Mouse (Mus musculus) intestine, embryonic 16.5 days (tissue): Measurements from ENCODE around the gene E330009J07Rik. TPM values are rescaled to one million over a fixed set of nuclear protein-coding genes. Genes with fewer than 3 reads are reported as not detected.

Experiments
- ATAC-seq: fragments of 200-750 bp; cut with Nextera tagmentation; 2 replicates; pipeline ENCODE4 v1.8.0; 2017; ENCODE audit warnings: moderate TSS enrichment, moderate library complexity
- H3K27ac ChIP-seq: fragments of 300-500 bp; sonication (generic); 2 replicates; pipeline ENCODE4 v1.5.1; 2014; ENCODE audit warnings: mild to moderate bottlenecking, low read length
- H3K27me3 ChIP-seq: fragments of 300-500 bp; sonication (generic); replicated peaks from 2 replicates; pipeline ENCODE4 v1.6.1; 2014; ENCODE audit warnings: low read length, control low read depth, mixed read lengths; ENCODE audit not compliant: control insufficient read depth, insufficient read depth
- H3K36me3 ChIP-seq: fragments of 300-500 bp; sonication (generic); 2 replicates; pipeline ENCODE4 v1.6.1; 2014; ENCODE audit warnings: low read length, control low read depth; ENCODE audit not compliant: control insufficient read depth, insufficient read depth
- H3K4me1 ChIP-seq: fragments of 300-500 bp; sonication (generic); 2 replicates; pipeline ENCODE4 v1.6.1; 2014; ENCODE audit warnings: low read length, control low read depth, mixed read lengths; ENCODE audit not compliant: control insufficient read depth, insufficient read depth
- H3K4me2 ChIP-seq: fragments of 300-500 bp; sonication (generic); 2 replicates; pipeline ENCODE4 v1.6.1; 2014; ENCODE audit warnings: low read depth, low read length, control low read depth
- H3K4me3 ChIP-seq: fragments of 300-500 bp; sonication (generic); 2 replicates; pipeline ENCODE4 v1.5.1; 2014; ENCODE audit warnings: mild to moderate bottlenecking, low read length
- H3K9ac ChIP-seq: fragments of 300-500 bp; sonication (generic); 2 replicates; pipeline ENCODE4 v1.6.1; 2014; ENCODE audit warnings: low read depth, low read length
- H3K9me3 ChIP-seq: fragments of 300-500 bp; sonication (generic); 2 replicates; pipeline ENCODE4 v1.6.1; 2016; ENCODE audit warnings: low read length, control low read depth; ENCODE audit not compliant: control insufficient read depth
- WGBS: fragments of 180-500 bp; shearing (Covaris S2); extraction: QIAGEN DNeasy Blood & Tissue Kit; methylation state at CpG from one replicate; pipeline ENCODE4 v1.1.7; 2014; 5-methylcytosine and 5-hydroxymethylcytosine counted together
- polyA plus RNA-seq: library from polyadenylated mRNA; unstranded; fragments of >200 nt; fragmentation: Nextera tagmentation; extraction: Ambion mirVana; gene quantifications from 2 replicates; pipeline ENCODE4 v1.2.1, GENCODE M21; 2015

The E330009J07Rik gene
- polyA plus RNA-seq, 1 experiment from 2014 or later = 6.0 TPM

DNA sequence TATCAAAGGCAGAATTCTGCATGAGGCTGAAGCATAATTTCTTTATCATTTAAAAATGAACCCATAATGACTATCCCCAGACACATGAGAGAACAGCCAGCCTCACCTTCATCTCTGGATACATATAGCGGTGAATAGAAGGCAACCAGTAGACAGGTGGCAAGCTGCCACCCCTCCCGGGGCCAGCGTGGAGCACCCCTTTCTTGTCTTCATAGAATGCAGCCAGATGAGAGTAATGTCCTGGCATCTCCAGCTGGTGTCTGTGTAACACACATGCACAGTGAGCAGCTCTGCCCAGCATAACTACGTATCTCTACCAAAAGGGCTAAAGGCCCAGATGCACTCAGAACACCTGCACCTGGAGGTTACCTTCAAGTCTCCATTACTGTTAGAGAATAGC is 17.5 kb downstream of the E330009J07Rik start:
- Histone ChIP-seq H3K4me2 (no peak overlapping the region), H3K4me1 (no peaks in the 10 kb centered on the region), H3K9ac (no peak overlapping the region), H3K9me3 (no peaks in the 10 kb centered on the region), H3K36me3 (no peaks in the 10 kb centered on the region), H3K27ac (no peak overlapping the region), H3K27me3 (no peaks in the 10 kb centered on the region), H3K4me3 (no peak overlapping the region)
- 95% methylated on average over 4 of the region's 4 CpGs for WGBS
- no peak for ATAC-seq

GRCm38 (mm10) chr6:40415799-40416198 is 20.1 kb downstream of the E330009J07Rik start:
- Histone ChIP-seq H3K27me3 (no peaks in the 10 kb centered on the region), H3K9ac (no peak overlapping the region), H3K4me2 (no peak overlapping the region), H3K27ac (no peak overlapping the region), H3K36me3 (no peaks in the 10 kb centered on the region), H3K4me3 (no peak overlapping the region), H3K4me1 (no peaks in the 10 kb centered on the region), H3K9me3 (no peaks in the 10 kb centered on the region)
- ATAC-seq = no peak
- 74% methylated on average over 5 of the region's 5 CpGs for WGBS

DNA sequence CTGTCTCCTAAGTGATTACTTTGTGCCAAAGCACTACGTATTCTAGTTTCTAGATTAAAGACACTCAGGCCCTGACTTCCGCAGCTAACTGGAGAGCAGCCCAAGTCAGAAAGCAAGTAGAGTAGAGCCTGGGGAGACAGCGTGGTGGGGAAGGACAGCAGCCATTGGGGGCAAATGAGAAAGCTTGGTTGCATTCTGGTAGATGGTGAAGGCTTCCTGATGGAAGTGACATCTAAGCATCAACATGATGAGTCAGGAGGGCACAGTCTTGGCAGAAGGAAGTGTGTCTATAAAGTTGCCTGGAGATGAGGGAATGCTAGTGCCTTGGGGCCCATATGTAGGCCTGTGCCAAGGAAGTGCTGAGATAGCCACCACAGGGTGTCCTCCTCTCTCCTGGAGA is 22.4 kb downstream of the E330009J07Rik start:
- Histone ChIP-seq H3K9ac (no peak overlapping the region), H3K27ac (no peak overlapping the region), H3K9me3 (no peaks in the 10 kb centered on the region), H3K27me3 (no peaks in the 10 kb centered on the region), H3K36me3 (no peaks in the 10 kb centered on the region), H3K4me2 (no peak overlapping the region), H3K4me3 (no peak overlapping the region), H3K4me1 (no peaks in the 10 kb centered on the region)
- WGBS = 89% methylated on average over 3 of the region's 3 CpGs
- no peak for ATAC-seq

DNA sequence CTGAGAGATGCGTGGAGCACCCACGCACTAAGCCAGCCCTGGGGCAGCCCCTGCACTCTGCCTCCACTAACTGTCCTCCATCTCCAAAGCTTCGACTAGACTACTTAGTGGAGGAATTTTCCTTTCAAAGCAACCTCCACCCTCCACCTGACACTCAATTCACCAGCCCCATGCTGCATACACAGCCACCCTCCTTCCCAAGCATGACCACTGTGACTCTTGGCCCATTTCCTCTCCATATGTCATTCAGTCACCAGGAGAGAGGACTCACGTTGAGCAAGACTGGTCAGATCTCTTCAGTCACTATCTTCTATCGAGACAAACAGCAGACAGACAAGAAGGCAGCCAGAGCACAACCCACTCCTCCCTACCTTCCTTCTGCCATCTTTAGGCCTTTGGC is 22.9 kb downstream of the E330009J07Rik start:
- Histone ChIP-seq H3K27ac (no peak overlapping the region), H3K9me3 (no peaks in the 10 kb centered on the region), H3K4me2 (no peak overlapping the region), H3K4me3 (no peak overlapping the region), H3K36me3 (no peaks in the 10 kb centered on the region), H3K9ac (no peak overlapping the region), H3K4me1 (no peaks in the 10 kb centered on the region), H3K27me3 (no peaks in the 10 kb centered on the region)
- WGBS = 86% methylated on average over 5 of the region's 5 CpGs
- ATAC-seq = no peak

DNA sequence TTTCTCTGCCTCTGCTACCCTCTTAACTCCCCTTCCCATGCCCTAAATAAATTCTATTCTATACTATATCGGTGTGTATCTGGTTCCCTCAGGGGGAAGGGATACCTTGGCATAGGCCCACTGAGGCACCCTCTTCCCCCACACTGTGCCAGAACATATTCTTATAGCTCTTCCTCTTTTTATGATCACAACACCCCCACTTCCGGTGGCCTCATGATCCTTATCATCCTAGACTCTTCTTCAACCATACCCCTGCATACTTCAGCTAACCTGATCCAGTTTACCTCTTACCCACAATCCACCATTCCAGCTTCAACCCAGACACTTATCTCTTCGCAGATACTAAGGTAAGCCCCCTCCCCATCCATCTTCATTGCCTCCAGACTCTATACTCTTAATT is 24.9 kb downstream of the E330009J07Rik start:
- ATAC-seq = no peak
- no peak overlapping the region for H3K9ac ChIP-seq
- H3K27ac ChIP-seq = no peak overlapping the region
- H3K4me2 ChIP-seq = no peak overlapping the region
- H3K9me3 ChIP-seq = no peaks in the 10 kb centered on the region
- 0 out of 2 replicates have a peak, but pooled peaks cover 3% of the 10 kb centered on the region for H3K36me3 ChIP-seq
- no peaks in the 10 kb centered on the region for H3K4me1 ChIP-seq
- H3K27me3 ChIP-seq = no peaks in the 10 kb centered on the region
- WGBS = 94% methylated on average over 3 of the region's 3 CpGs
- H3K4me3 ChIP-seq = no peak overlapping the region

GRCm38 (mm10) chr6:40403640-40404285 is 32.2 kb downstream of the E330009J07Rik start:
- 83% methylated on average over 4 of the region's 4 CpGs for WGBS
- H3K9me3 ChIP-seq = no peaks in the 10 kb centered on the region
- no peak overlapping the region for H3K9ac ChIP-seq
- H3K27me3 ChIP-seq = no peaks in the 10 kb centered on the region
- no peaks in the 10 kb centered on the region for H3K4me1 ChIP-seq
- peak; percentile 36; the same call in 1 of the 2 replicates for ATAC-seq
- no peak overlapping the region for H3K4me3 ChIP-seq
- peaks cover 6% of the 10 kb centered on the region; the same call in 1 of the 2 replicates for H3K36me3 ChIP-seq
- H3K27ac ChIP-seq = no peak overlapping the region
- H3K4me2 ChIP-seq = no peak overlapping the region

DNA sequence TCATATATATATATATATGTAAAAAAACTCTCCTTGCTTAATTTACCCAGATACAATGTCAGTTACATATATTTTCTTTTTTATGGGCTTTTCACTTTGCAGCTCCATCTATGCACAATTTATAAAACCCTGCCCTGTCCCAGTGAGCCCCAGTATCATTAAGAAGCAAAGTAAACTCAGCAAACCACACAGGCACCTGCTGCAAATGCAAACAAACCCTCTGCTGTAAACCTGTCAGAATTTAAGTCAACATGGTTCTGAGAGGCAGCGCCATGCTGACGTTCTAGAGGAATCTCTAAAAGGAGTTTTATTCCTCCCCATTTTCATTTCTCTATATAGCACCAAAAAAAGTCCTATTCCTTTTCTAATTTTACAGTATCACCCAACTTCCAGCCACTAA is 33.9 kb downstream of the E330009J07Rik start:
- H3K9me3 ChIP-seq = no peaks in the 10 kb centered on the region
- H3K4me1 ChIP-seq = no peaks in the 10 kb centered on the region
- ATAC-seq = 0 out of 2 replicates have a peak, but pooled peaks have one; percentile 50
- 46% methylated on average over 2 of the region's 2 CpGs for WGBS
- H3K4me3 ChIP-seq = no peak overlapping the region
- no peak overlapping the region for H3K9ac ChIP-seq
- H3K27me3 ChIP-seq = no peaks in the 10 kb centered on the region
- no peak overlapping the region for H3K27ac ChIP-seq
- H3K4me2 ChIP-seq = no peak overlapping the region
- peaks cover 7% of the 10 kb centered on the region; the same call in 1 of the 2 replicates for H3K36me3 ChIP-seq

GRCm38 (mm10) chr6:40393213-40393612 is 42.7 kb downstream of the E330009J07Rik start:
- Histone ChIP-seq H3K9ac (no peak overlapping the region), H3K27me3 (no peaks in the 10 kb centered on the region), H3K4me3 (no peak overlapping the region), H3K4me1 (no peaks in the 10 kb centered on the region; the same call in 1 of the 2 replicates), H3K9me3 (no peaks in the 10 kb centered on the region), H3K4me2 (no peak overlapping the region), H3K36me3 (0 out of 2 replicates have a peak, but pooled peaks cover 2% of the 10 kb centered on the region), H3K27ac (no peak overlapping the region)
- peak; percentile 69; the same call in 1 of the 2 replicates for ATAC-seq
- WGBS = 29% methylated on average over 3 of the region's 3 CpGs

DNA sequence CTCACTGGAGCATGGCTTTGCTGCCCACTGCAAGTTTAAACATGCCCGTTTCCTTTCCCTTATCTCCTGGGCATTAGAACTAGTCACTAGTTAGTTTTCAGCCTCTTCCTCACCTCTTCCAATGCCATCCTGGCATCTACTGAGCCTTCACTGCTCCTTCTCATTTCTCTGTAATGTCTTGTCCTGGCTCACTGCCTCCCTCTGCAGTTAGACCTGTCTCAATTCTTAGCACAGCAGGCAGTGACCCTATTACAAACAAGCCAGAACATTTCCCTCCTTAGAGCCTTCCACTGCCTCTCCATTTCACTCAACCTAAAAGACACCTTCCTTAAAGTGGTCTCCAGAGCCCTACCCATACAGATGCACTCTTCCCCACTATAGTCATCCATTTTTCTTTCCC is 45.0 kb downstream of the E330009J07Rik start:
- no peaks in the 10 kb centered on the region for H3K27me3 ChIP-seq
- no peak for ATAC-seq
- H3K4me1 ChIP-seq = no peaks in the 10 kb centered on the region; the same call in 1 of the 2 replicates
- no peak overlapping the region for H3K4me2 ChIP-seq
- H3K9me3 ChIP-seq = no peaks in the 10 kb centered on the region
- 0 out of 2 replicates have a peak, but pooled peaks cover 2% of the 10 kb centered on the region for H3K36me3 ChIP-seq
- no peak overlapping the region for H3K27ac ChIP-seq
- no peak overlapping the region for H3K9ac ChIP-seq
- 79% methylated on average over 1 of the region's 1 CpGs for WGBS
- no peak overlapping the region for H3K4me3 ChIP-seq

- Histone ChIP-seq H3K36me3 (no peaks in the 10 kb centered on the region), H3K9me3 (no peaks in the 10 kb centered on the region), H3K9ac (no peak overlapping the region), H3K4me2 (no peak overlapping the region), H3K27ac (no peak overlapping the region), H3K4me3 (no peak overlapping the region), H3K4me1 (no peaks in the 10 kb centered on the region; the same call in 1 of the 2 replicates), H3K27me3 (no peaks in the 10 kb centered on the region)
- 70% methylated on average over 4 of the region's 4 CpGs for WGBS
- ATAC-seq = no peak
Measured at GRCm38 (mm10) chr6:40388660-40389059, 47.3 kb downstream of the E330009J07Rik start.
